23 mouse cellular contexts compared by ENCODE assay signal in the genomic region with DNA sequence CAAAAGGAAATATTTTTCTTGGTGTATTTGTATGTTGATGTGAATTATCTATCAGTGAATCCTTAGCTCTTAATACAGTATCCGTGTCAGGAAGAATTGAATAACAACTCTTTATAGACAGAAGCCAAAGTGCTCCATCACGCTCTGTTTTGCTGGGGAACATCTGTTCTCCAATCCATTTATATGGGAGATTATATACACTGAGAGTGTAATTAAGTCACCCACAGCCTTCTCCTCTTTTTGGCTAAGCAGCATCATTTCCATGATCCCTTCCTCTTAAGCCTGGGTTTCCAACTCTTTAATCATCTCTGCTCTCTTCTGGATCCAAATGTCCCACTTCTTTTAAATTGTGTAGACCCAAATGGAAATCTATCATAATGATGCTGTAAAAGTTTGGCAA.
A peak's percentile ranks its signal among the peaks of the same experiment; 100 is the strongest.
DNase-seq lines count a peak whose midpoint lies in the region; ATAC-seq and TF ChIP-seq lines count a peak whose summit lies in the region.
"Had no signal": no experiment of that assay in that cellular context is flagged by ENCODE, and none has a peak within 500 bp of the region (broad histone marks: within the 10 kb centered on the region; RNA-seq: fewer than 3 reads in every experiment).

No protein-coding gene starts in this region.

- no peak overlapping the region for H3K9ac ChIP-seq in forebrain, embryonic 13.5 days
- H3K9ac ChIP-seq in forebrain, embryonic 12.5 days: no peak overlapping the region
- no peak overlapping the region for H3K9ac ChIP-seq in midbrain, postnatal 0 days (replicated peaks; ENCODE audit: low read length, poor library complexity, severe bottlenecking)
- H3K9ac ChIP-seq: embryonic facial prominence, embryonic 12.5 days; heart, embryonic 15.5 days; hindbrain, embryonic 15.5 days had no signal

- H3K4me2 ChIP-seq in forebrain, embryonic 13.5 days: no peak overlapping the region
- no peak overlapping the region for H3K4me2 ChIP-seq in forebrain, embryonic 12.5 days
- no peak overlapping the region for H3K4me2 ChIP-seq in midbrain, postnatal 0 days (ENCODE audit: low read depth, low read length, poor library complexity, severe bottlenecking)
- H3K4me2 ChIP-seq: embryonic facial prominence, embryonic 12.5 days; heart, embryonic 11.5 days; heart, embryonic 15.5 days; hindbrain, embryonic 15.5 days had no signal

- WGBS in forebrain, embryonic 13.5 days: 88% methylated on average over 2 of the region's 2 CpGs
- WGBS in forebrain, embryonic 12.5 days: 85% methylated on average over 2 of the region's 2 CpGs
- 78% methylated on average over 2 of the region's 2 CpGs for WGBS in midbrain, postnatal 0 days
- 88% methylated on average over 2 of the region's 2 CpGs for WGBS in midbrain, embryonic 10.5 days

- H3K4me3 ChIP-seq in forebrain, embryonic 13.5 days: no peak overlapping the region
- no peak overlapping the region for H3K4me3 ChIP-seq in forebrain, embryonic 12.5 days (replicated peaks)
- H3K4me3 ChIP-seq in midbrain, postnatal 0 days (ENCODE audit: low read depth, low read length): no peak overlapping the region
- H3K4me3 ChIP-seq in midbrain, embryonic 10.5 days: no peak overlapping the region
- H3K4me3 ChIP-seq: embryonic facial prominence, embryonic 12.5 days; heart, adult 2 months; heart, embryonic 15.5 days; hindbrain, embryonic 15.5 days had no signal

- no peak overlapping the region for H3K27ac ChIP-seq in forebrain, embryonic 13.5 days
- no peak overlapping the region for H3K27ac ChIP-seq in forebrain, embryonic 12.5 days
- H3K27ac ChIP-seq in midbrain, postnatal 0 days (ENCODE audit: low read depth, low read length): no peak overlapping the region
- no peak overlapping the region for H3K27ac ChIP-seq in midbrain, embryonic 10.5 days (replicated peaks)
- H3K27ac ChIP-seq: embryonic facial prominence, embryonic 12.5 days; heart, adult 2 months; heart, embryonic 15.5 days; hindbrain, embryonic 15.5 days had no signal

- intact Hi-C loops in heart, postnatal 25 days (cut with DNase I): no loop called here

- no peak for TF ChIP-seq CTCF in midbrain, postnatal 0 days (IDR thresholded peaks at IDR 0.05)

- no peak for DNase-seq in frontal cortex, postnatal 25 days (ENCODE audit: low spot score in 2 of 2)
- DNase-seq in midbrain, postnatal 0 days (ENCODE audit: low spot score): peak; percentile 11
- DNase-seq in midbrain, embryonic 10.5 days (ENCODE audit: low spot score): no peak
- no peak for DNase-seq in heart, postnatal 25 days (ENCODE audit: low spot score)
- DNase-seq: adrenal gland, adult 8-10 months; adrenal gland, postnatal 36 days; B cell, adult 2 months; cerebellum, adult 11-12 months; cerebellum, adult 9-10 months; cerebellum, postnatal 25 days; gastrocnemius, postnatal 14 days; heart, adult 2 months; heart, postnatal 14 days had no signal

- no peaks in the 10 kb centered on the region for H3K4me1 ChIP-seq in forebrain, embryonic 13.5 days
- H3K4me1 ChIP-seq in forebrain, embryonic 12.5 days: no peaks in the 10 kb centered on the region
- no peaks in the 10 kb centered on the region for H3K4me1 ChIP-seq in midbrain, postnatal 0 days (ENCODE audit: insufficient read depth, low read length)
- H3K4me1 ChIP-seq in midbrain, embryonic 10.5 days: no peaks in the 10 kb centered on the region
- H3K4me1 ChIP-seq: embryonic facial prominence, embryonic 12.5 days; heart, embryonic 15.5 days; hindbrain, embryonic 15.5 days had no signal

- no peaks in the 10 kb centered on the region for H3K9me3 ChIP-seq in forebrain, embryonic 13.5 days (replicated peaks)
- H3K9me3 ChIP-seq in forebrain, embryonic 12.5 days: no peaks in the 10 kb centered on the region
- no peaks in the 10 kb centered on the region for H3K9me3 ChIP-seq in midbrain, postnatal 0 days (ENCODE audit: low read length)
- no peaks in the 10 kb centered on the region for H3K9me3 ChIP-seq in midbrain, embryonic 10.5 days (replicated peaks)
- H3K9me3 ChIP-seq: embryonic facial prominence, embryonic 12.5 days; heart, embryonic 15.5 days; hindbrain, embryonic 15.5 days had no signal

- H3K27me3 ChIP-seq in forebrain, embryonic 13.5 days: no peaks in the 10 kb centered on the region
- H3K27me3 ChIP-seq in forebrain, embryonic 12.5 days: no peaks in the 10 kb centered on the region
- no peaks in the 10 kb centered on the region for H3K27me3 ChIP-seq in midbrain, postnatal 0 days (ENCODE audit: insufficient read depth, low read length)
- H3K27me3 ChIP-seq in midbrain, embryonic 10.5 days (ENCODE audit: low read depth, poor library complexity, severe bottlenecking): no peaks in the 10 kb centered on the region
- H3K27me3 ChIP-seq: embryonic facial prominence, embryonic 12.5 days; heart, embryonic 15.5 days; hindbrain, embryonic 15.5 days had no signal

- H3K36me3 ChIP-seq in forebrain, embryonic 13.5 days (ENCODE audit: poor library complexity, severe bottlenecking): no peaks in the 10 kb centered on the region
- H3K36me3 ChIP-seq in forebrain, embryonic 12.5 days (replicated peaks): no peaks in the 10 kb centered on the region
- H3K36me3 ChIP-seq in midbrain, postnatal 0 days (ENCODE audit: insufficient read depth, low read length): no peaks in the 10 kb centered on the region
- no peaks in the 10 kb centered on the region for H3K36me3 ChIP-seq in midbrain, embryonic 10.5 days
- H3K36me3 ChIP-seq: embryonic facial prominence, embryonic 12.5 days; G1E; heart, embryonic 15.5 days; hindbrain, embryonic 15.5 days had no signal

- peak; percentile 19; the same call in 1 of the 2 replicates for ATAC-seq in forebrain, embryonic 13.5 days
- ATAC-seq in forebrain, embryonic 12.5 days (ENCODE audit: low FRiP score): no peak
- peak; percentile 77 for ATAC-seq in frontal cortex, adult (ENCODE audit: low TSS enrichment)
- ATAC-seq in midbrain, postnatal 0 days (ENCODE audit: low FRiP score): no peak
- ATAC-seq: CD4-positive, CD25-positive, alpha-beta regulatory T cell, adult 4 months; intestine, embryonic 16.5 days had no signal

Comparison
In these comparisons a context has a peak if more than half of its experiments do, and no peak if none do; other contexts are left out.
1. ATAC-seq: peak in forebrain, embryonic 13.5 days (single experiment) and frontal cortex, adult (single experiment); none in forebrain, embryonic 12.5 days (single experiment) and midbrain, postnatal 0 days (single experiment).